Mouse (Mus musculus): Measurements from ENCODE around the gene Itgb7.
A peak's percentile ranks its signal among the peaks of the same experiment; 100 is the strongest.

Itgb7 gene

GRCm38 (mm10) chr15:102193652-102194051 lies 38.1 kb downstream of the Itgb7 start:
- no peak for DNase-seq (ENCODE audit: low spot score)

- no peak for DNase-seq (ENCODE audit: low spot score)
These were observed 38.8 kb downstream of the Itgb7 start for GRCm38 (mm10) chr15:102192820-102193386.

DNA sequence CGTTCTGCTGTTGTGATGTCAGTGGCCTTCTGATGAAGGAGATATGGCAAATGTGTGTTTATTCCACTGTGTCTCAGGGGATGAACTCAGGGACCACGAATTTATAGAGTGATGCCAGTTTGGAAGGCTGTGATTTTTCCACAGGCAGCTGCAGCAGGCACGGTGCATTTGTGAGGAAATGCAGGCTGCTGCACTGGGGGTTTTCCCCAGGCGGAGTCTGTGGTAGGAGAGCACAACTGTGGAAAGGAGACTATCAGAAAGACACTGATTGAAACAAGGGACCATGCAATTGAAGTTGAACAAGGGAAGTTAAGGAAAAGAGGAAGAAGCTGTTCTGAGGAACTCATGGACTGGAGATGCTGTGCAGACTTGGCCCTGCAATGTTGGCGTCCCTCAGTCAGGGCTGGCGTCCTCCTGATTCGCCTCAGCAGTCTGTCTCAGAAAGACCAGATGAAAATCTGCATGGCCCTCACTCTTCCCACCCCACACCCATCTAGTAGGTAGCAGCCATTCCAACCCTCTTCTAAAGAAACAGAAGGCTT lies 39.4 kb downstream of the Itgb7 start:
- DNase-seq (ENCODE audit: low spot score): no peak

GRCm38 (mm10) chr15:102191699-102192098 lies 40.0 kb downstream of the Itgb7 start:
- no peak for DNase-seq (ENCODE audit: low spot score)

- DNase-seq (ENCODE audit: low spot score): peak; percentile 58
These were observed 42.9 kb downstream of the Itgb7 start for GRCm38 (mm10) chr15:102188883-102189282.

DNA sequence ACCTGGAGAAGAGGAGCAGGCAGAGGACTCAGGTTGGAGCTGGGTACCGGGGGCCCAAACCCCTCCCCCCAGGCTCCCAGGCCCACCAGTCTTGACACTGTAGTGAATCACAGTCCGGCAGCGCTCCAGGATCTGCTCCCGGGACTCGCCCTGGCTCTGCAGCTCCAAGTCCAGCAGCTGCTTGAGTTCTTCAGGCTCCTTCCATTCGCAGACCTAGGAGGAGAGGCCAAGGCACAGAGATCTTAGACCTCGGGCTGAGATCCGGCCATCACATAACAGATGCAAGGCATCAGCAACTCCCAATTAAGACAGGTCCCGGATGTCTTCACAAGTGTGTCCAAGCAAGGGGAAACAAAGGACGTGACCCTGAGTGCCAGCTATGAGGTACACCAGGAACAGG lies 43.6 kb downstream of the Itgb7 start:
- no peak for DNase-seq (ENCODE audit: low spot score)

DNA sequence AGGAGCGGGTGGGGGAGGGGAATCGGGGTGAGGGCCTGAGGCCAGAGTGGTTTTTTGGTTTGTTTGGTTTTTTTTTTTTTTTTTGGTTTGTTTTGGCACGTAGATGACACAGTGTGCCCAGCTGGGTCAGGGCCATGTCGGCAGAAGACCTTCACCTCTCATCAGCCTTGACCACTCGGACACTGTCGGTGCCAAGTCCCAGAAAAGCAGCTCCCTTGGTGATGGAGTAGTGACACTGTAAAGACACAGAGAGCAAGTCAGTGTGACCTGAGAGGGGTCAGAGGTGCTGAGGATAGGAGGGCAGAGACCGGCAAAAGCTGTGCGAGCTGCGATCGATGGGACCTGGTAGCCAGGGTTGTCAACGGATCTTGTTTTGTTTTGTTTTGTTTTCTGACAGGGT lies 45.5 kb downstream of the Itgb7 start:
- no peak for DNase-seq (ENCODE audit: low spot score)

GRCm38 (mm10) chr15:102183076-102183475 lies 48.7 kb downstream of the Itgb7 start:
- no peak for DNase-seq (ENCODE audit: low spot score)

DNA sequence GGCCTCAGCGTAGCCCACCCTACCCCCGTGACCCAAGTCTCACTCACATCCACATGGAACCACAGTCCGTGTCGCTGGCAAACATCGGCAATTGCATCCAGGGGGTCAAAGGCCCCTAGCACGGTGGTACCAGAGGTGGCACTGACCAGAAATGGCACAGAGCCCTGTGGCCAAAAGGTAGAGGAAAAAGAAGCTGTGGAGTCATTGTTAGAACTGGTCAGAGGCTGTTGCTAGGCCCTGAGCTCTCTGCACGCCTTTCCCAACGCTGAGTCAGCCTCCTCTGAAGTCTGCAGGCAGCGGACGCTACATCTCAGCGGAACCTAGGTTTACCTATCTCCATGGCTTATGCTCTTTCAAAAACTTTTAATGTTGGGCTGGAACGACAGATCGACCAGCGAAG lies 51.8 kb downstream of the Itgb7 start:
- no peak for DNase-seq (ENCODE audit: low spot score)

DNA sequence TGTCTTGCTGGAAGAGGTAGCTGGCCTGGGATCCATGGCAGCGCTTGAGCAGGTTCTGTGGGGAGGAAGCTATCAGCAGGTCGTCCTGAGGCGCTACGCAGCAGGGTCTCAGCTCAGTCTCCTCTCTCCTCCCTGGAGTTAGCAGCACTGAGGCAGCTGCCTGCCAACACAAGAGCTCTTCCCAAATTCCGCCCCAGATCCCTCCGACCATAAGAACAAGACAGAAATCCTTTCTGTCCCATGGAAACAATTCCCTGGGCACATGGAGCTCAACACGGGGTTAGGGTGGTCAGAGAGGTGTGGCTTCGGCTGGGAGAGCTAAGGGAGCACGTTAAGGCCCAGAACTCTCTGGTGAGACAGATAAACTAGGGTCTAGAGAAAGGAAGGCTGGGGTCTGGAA lies 52.6 kb downstream of the Itgb7 start:
- no peak for DNase-seq (ENCODE audit: low spot score)

DNA sequence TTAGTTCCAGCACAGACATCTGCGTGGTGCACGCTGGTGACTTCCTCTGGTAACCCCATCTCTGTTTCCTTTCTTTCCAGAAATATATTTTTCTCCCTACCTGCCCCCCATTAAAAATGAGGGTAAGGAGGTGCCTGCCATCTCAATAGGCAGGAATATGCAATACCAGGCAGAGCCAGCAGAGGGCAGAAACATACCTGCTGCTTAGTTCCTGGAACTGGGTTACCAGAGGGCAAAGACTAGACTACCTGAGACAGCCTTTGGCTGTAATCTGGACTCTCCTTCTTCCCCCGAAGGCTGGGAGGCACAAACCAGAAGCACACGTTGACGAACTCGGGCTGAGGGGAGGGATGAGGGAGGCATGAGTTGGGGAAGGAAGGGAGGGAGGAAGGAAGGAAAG lies 53.5 kb downstream of the Itgb7 start:
- DNase-seq (ENCODE audit: low spot score): peak; percentile 78

DNA sequence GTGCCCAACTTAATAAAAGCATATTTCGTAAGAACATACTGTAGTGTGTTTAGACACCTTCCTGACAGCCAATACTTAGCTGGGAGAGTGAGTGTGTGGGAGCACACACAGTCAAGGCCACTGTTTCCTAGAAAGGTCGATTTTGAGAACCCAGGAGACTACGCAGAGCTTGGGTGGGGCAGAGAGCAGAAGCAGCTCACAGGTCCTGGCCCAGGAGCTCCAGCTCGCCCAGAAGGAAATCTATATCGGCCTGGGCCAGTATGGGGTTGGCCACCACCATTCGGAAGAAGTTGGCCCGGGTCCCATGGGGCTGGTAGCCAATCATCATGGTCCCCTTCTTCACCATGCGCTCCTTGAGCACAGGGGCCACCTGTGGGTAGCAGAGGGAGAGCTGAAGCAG lies 54.3 kb downstream of the Itgb7 start:
- DNase-seq (ENCODE audit: low spot score): no peak

- no peak for DNase-seq (ENCODE audit: low spot score)
These were observed 55.0 kb downstream of the Itgb7 start for GRCm38 (mm10) chr15:102176571-102177316.

DNA sequence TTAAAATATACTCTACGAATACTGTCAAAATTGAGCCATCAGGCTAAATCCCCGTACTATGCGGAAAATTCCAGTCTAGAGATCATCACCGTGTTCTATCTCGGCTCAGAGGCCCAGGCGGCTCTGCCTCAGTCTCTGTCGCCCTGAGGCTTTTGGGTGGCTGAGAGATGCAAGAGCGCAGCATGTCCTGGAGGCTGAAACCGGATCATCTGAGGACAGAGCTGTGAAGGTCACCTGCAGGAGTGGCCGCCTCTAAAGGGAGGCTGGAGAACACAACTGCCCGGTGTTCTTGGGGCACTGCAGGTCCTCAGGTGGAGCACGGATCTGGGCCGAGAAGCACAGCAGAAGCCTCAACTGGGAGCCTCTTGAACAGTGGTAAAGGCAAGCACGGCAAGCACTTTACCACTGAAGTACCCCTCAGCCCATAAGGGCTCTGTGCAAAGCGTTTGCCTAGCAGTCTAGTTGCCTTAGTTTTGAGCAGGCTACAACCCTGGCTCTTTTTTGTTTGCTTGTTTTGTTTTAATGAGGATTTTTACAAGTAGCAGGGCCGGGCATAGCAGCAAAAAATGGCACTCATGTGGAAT lies 55.9 kb downstream of the Itgb7 start:
- no peak for DNase-seq (ENCODE audit: low spot score)

DNA sequence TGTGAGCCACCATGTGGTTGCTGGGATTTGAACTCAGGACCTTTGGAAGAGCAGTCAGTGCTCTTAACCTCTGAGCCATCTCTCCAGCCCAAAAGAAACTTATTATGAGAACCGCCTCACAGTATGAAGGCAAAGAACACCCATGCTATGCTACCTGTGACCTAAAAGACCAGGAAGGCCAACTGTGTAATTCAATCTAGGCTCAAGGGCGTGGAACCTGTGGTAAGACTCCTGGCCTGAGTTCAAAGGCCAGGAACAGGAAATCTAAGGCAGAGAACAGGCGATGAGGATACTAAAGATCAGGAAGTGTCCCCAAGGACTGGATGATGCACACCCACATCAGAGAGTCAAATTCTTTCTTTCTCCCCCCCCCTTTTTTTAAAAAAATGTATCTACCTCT lies 58.2 kb downstream of the Itgb7 start:
- no peak for DNase-seq (ENCODE audit: low spot score)

DNA sequence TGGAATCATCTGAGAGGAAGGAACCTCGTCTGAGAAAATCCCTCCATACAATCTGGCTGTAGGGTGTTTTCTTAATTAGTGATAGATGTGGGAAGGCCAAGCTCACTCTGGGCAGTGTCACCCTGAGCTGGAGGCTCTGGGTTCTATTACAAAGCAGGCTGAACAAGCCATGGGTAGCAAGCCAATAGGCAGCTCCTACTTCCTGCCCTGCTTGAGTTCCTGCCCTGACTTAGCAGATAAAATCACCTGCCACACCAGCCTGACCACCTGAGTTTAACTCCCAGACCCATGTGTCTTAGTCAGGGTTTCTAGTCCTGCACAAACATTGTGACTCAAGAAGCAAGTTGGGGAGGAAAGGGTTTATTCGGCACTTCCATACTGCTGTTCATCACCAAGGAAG lies 62.7 kb downstream of the Itgb7 start:
- DNase-seq (ENCODE audit: low spot score): no peak

- DNase-seq (ENCODE audit: low spot score): peak; percentile 70
These were observed 64.1 kb downstream of the Itgb7 start for GRCm38 (mm10) chr15:102167620-102168021.

Data from adipocyte (in vitro differentiated cells).